Mouse (Mus musculus) heart, embryonic 16.5 days (tissue): ENCODE data around the gene Hoxc11. TPM values are rescaled to one million over a fixed set of nuclear protein-coding genes. Genes with fewer than 3 reads are reported as not detected.
A peak's percentile ranks its signal among the peaks of the same experiment; 100 is the strongest.

Source experiments
- ATAC-seq: fragments of 200-750 bp; cut with Nextera tagmentation; replicated peaks from 2 replicates; pipeline ENCODE4 v1.8.0; 2017; ENCODE audit warnings: moderate number of reproducible peaks; ENCODE audit not compliant: insufficient read depth, low FRiP score; ENCODE audit errors: extremely low read depth
- H3K27ac ChIP-seq: fragments of 300-500 bp; sonication (generic); 2 replicates; pipeline ENCODE4 v1.5.1; 2014; ENCODE audit warnings: mild to moderate bottlenecking, low read length, control low read depth, moderate library complexity
- H3K27me3 ChIP-seq: fragments of 300-500 bp; sonication (generic); 2 replicates; pipeline ENCODE4 v1.6.1; 2014; ENCODE audit warnings: low read length, mixed read lengths; ENCODE audit not compliant: control insufficient read depth, insufficient read depth
- H3K36me3 ChIP-seq: fragments of 300-500 bp; sonication (generic); 2 replicates; pipeline ENCODE4 v1.6.1; 2014; ENCODE audit not compliant: control insufficient read depth, insufficient read depth
- H3K4me1 ChIP-seq: fragments of 300-500 bp; sonication (generic); 2 replicates; pipeline ENCODE4 v1.6.1; 2014; ENCODE audit warnings: low read length, mixed read lengths; ENCODE audit not compliant: control insufficient read depth, insufficient read depth
- H3K4me2 ChIP-seq: fragments of 300-500 bp; sonication (generic); 2 replicates; pipeline ENCODE4 v1.6.1; 2014; ENCODE audit warnings: low read depth, mild to moderate bottlenecking, control low read depth, low read length
- H3K4me3 ChIP-seq: fragments of 300-500 bp; sonication (generic); 2 replicates; pipeline ENCODE4 v1.5.1; 2014; ENCODE audit warnings: mild to moderate bottlenecking, control low read depth, low read length
- H3K9ac ChIP-seq: fragments of 300-500 bp; sonication (generic); 2 replicates; pipeline ENCODE4 v1.6.1; 2014; ENCODE audit warnings: low read length, control low read depth
- H3K9me3 ChIP-seq: fragments of 300-500 bp; sonication (generic); replicated peaks from 2 replicates; pipeline ENCODE4 v1.6.1; 2016; ENCODE audit warnings: low read length; ENCODE audit not compliant: control insufficient read depth
- WGBS: fragments of 180-500 bp; shearing (Covaris S2); extraction: QIAGEN DNeasy Blood & Tissue Kit; methylation state at CpG from one replicate; pipeline ENCODE4 v1.1.7; 2014; 5-methylcytosine and 5-hydroxymethylcytosine counted together
- microRNA-seq: library from miRNA; unstranded; fragments of <30 nt; microRNA quantifications from one replicate; pipeline ENCODE4, GENCODE M21; 2017
- polyA plus RNA-seq: library from polyadenylated mRNA; unstranded; fragments of >200 nt; fragmentation: Nextera tagmentation; extraction: Ambion mirVana; gene quantifications from 2 replicates; pipeline ENCODE4 v1.2.1, GENCODE M21; 2015

Hoxc11 gene
- polyA plus RNA-seq, 1 experiment from 2014 or later = not detected

- 26% methylated on average over 1 of the region's 1 CpGs for WGBS
- no peaks in the 10 kb centered on the region for H3K36me3 ChIP-seq
- H3K4me1 ChIP-seq = peaks cover 3% of the 10 kb centered on the region; the same call in 1 of the 2 replicates
- H3K27me3 ChIP-seq = peaks cover 91% of the 10 kb centered on the region
- H3K27ac ChIP-seq = no peak overlapping the region
- H3K4me2 ChIP-seq = no peak overlapping the region
- H3K4me3 ChIP-seq = no peak overlapping the region
- no peak for ATAC-seq
- no peaks in the 10 kb centered on the region for H3K9me3 ChIP-seq
- H3K9ac ChIP-seq = no peak overlapping the region
These were observed 52.1 kb downstream of the Hoxc11 start for GRCm38 (mm10) chr15:103006326-103006725.

Small RNA genes lying within 50 kb of the gene (microRNA-seq; reads per million reads assigned to microRNA genes)
- 13.2 reads per million, percentile 30 among the genes with 10 or more reads in this experiment for gene Mir196a-2

Other genes with a start within 250 kb of the Hoxc11 start
- gene Calcoco1, start 232.2 kb upstream of the Hoxc11 start, polyA plus RNA-seq = 84.4 and 85.7 TPM in 2 replicates
- not detected in 2 replicates for gene Hoxc13, start 33.3 kb upstream of the Hoxc11 start, polyA plus RNA-seq
- not detected in 2 replicates for gene Hoxc12, start 17.7 kb upstream of the Hoxc11 start, polyA plus RNA-seq
- not detected in 2 replicates for gene Hoxc10, start 12.4 kb downstream of the Hoxc11 start, polyA plus RNA-seq
- 0.11 and 0.14 TPM in 2 replicates for gene Hoxc5, start 13.0 kb downstream of the Hoxc11 start, polyA plus RNA-seq
- not detected in 2 replicates for gene Hoxc9, start 22.0 kb downstream of the Hoxc11 start, polyA plus RNA-seq
- not detected in 2 replicates for gene Hoxc8, start 36.2 kb downstream of the Hoxc11 start, polyA plus RNA-seq
- gene Hoxc6, start 43.8 kb downstream of the Hoxc11 start, polyA plus RNA-seq = 0.16 TPM in 1 of 2 replicates, not detected in the other
- 0.45 TPM in 2 replicates for gene Hoxc4, start 64.5 kb downstream of the Hoxc11 start, polyA plus RNA-seq
- gene Smug1, start 212.7 kb downstream of the Hoxc11 start, polyA plus RNA-seq = 14.9 and 17.1 TPM in 2 replicates